Comparison of ENCODE assay signal across 9 mouse cellular contexts in genomic region chr1:133491857-133492290, GRCm38 (mm10).
A peak's percentile ranks its signal among the peaks of the same experiment; 100 is the strongest.
DNase-seq lines count a peak whose midpoint lies in the region; ATAC-seq lines count a peak whose summit lies in the region.
"Had no signal": no experiment of that assay in that cellular context is flagged by ENCODE, and none has a peak within 500 bp of the region (broad histone marks: within the 10 kb centered on the region; RNA-seq: fewer than 3 reads in every experiment).

No protein-coding gene starts in this region.

- no peaks in the 10 kb centered on the region for H3K9me3 ChIP-seq in heart, embryonic 10.5 days
- no peaks in the 10 kb centered on the region for H3K9me3 ChIP-seq in embryonic facial prominence, embryonic 14.5 days (ENCODE audit: control insufficient read depth, low read length)
- H3K9me3 ChIP-seq in intestine, embryonic 15.5 days, result no peaks in the 10 kb centered on the region
- H3K9me3 ChIP-seq in midbrain, embryonic 15.5 days, result no peaks in the 10 kb centered on the region

- no peak; the same call in 1 of the 2 replicates for ATAC-seq in embryonic facial prominence, embryonic 14.5 days (ENCODE audit: low read depth)
- no peak for ATAC-seq in intestine, embryonic 15.5 days
- ATAC-seq in midbrain, embryonic 15.5 days (replicated peaks), result no peak; the same call in 1 of the 2 replicates
- ATAC-seq: inflammation-experienced regulatory T-cells, adult 6 months had no signal

- WGBS in heart, embryonic 10.5 days, result 27% methylated on average over 4 of the region's 4 CpGs
- 9% methylated on average over 4 of the region's 4 CpGs for WGBS in embryonic facial prominence, embryonic 14.5 days
- 53% methylated on average over 4 of the region's 4 CpGs for WGBS in intestine, embryonic 15.5 days
- WGBS in midbrain, embryonic 15.5 days, result 7% methylated on average over 4 of the region's 4 CpGs

- H3K9ac ChIP-seq in embryonic facial prominence, embryonic 14.5 days (ENCODE audit: low read depth, low read length), result peak overlapping the region; percentile 75; the same call in 1 of the 2 replicates
- no peak overlapping the region for H3K9ac ChIP-seq in intestine, embryonic 15.5 days
- H3K9ac ChIP-seq in midbrain, embryonic 15.5 days, result no peak overlapping the region

- peak overlapping the region; percentile 95 for H3K4me2 ChIP-seq in embryonic facial prominence, embryonic 14.5 days (ENCODE audit: low read depth, low read length)
- peak overlapping the region; percentile 72; the same call in 1 of the 2 replicates for H3K4me2 ChIP-seq in intestine, embryonic 15.5 days (replicated peaks)
- peak overlapping the region; percentile 54 for H3K4me2 ChIP-seq in midbrain, embryonic 15.5 days

- H3K27ac ChIP-seq in heart, embryonic 10.5 days, result peak overlapping the region; percentile 91
- H3K27ac ChIP-seq in embryonic facial prominence, embryonic 14.5 days (replicated peaks; ENCODE audit: low read depth, low read length), result peak overlapping the region; percentile 88
- H3K27ac ChIP-seq in intestine, embryonic 15.5 days, result peak overlapping the region; percentile 56; the same call in 1 of the 2 replicates
- H3K27ac ChIP-seq in midbrain, embryonic 15.5 days, result peak overlapping the region; percentile 92

- DNase-seq in heart, embryonic 10.5 days (ENCODE audit: low spot score), result no peak
- DNase-seq in heart, postnatal 4 days, result no peak
- DNase-seq in embryonic facial prominence, embryonic 14.5 days (ENCODE audit: low spot score), result no peak
- no peak for DNase-seq in layer of hippocampus, adult 8-10 months (ENCODE audit: low spot score in 2 of 2)
- DNase-seq in spleen, postnatal 14 days (ENCODE audit: low spot score in 2 of 2), result no peak
- DNase-seq in left cerebral cortex, postnatal 25 days (ENCODE audit: low spot score in 2 of 2), result no peak

- intact Hi-C loops in left cerebral cortex, postnatal 25 days (cut with DNase I), result loop anchor here (2.0 to 5.0 kb wide), 3 partner anchors 45 to 105 kb away; no protein-coding TSS in a partner anchor

- peaks cover 29% of the 10 kb centered on the region for H3K4me1 ChIP-seq in heart, embryonic 10.5 days
- peaks cover 14% of the 10 kb centered on the region for H3K4me1 ChIP-seq in embryonic facial prominence, embryonic 14.5 days (ENCODE audit: control insufficient read depth, insufficient read depth, low read length)
- H3K4me1 ChIP-seq in intestine, embryonic 15.5 days (replicated peaks), result peaks cover 13% of the 10 kb centered on the region
- H3K4me1 ChIP-seq in midbrain, embryonic 15.5 days, result peaks cover 23% of the 10 kb centered on the region

- H3K27me3 ChIP-seq in heart, embryonic 10.5 days (ENCODE audit: insufficient read depth, poor library complexity, severe bottlenecking), result no peaks in the 10 kb centered on the region
- no peaks in the 10 kb centered on the region for H3K27me3 ChIP-seq in embryonic facial prominence, embryonic 14.5 days (replicated peaks; ENCODE audit: control insufficient read depth, insufficient read depth, low read length)
- no peaks in the 10 kb centered on the region for H3K27me3 ChIP-seq in intestine, embryonic 15.5 days (replicated peaks)
- no peaks in the 10 kb centered on the region for H3K27me3 ChIP-seq in midbrain, embryonic 15.5 days (replicated peaks)

- H3K36me3 ChIP-seq in heart, embryonic 10.5 days, result no peaks in the 10 kb centered on the region
- H3K36me3 ChIP-seq in embryonic facial prominence, embryonic 14.5 days (ENCODE audit: control insufficient read depth, insufficient read depth, low read length), result no peaks in the 10 kb centered on the region
- no peaks in the 10 kb centered on the region for H3K36me3 ChIP-seq in intestine, embryonic 15.5 days
- no peaks in the 10 kb centered on the region for H3K36me3 ChIP-seq in midbrain, embryonic 15.5 days (replicated peaks)

- H3K4me3 ChIP-seq in heart, embryonic 10.5 days, result peak overlapping the region; percentile 64
- H3K4me3 ChIP-seq in embryonic facial prominence, embryonic 14.5 days (ENCODE audit: low read depth, low read length), result peak overlapping the region; percentile 44; the same call in 1 of the 2 replicates
- H3K4me3 ChIP-seq in intestine, embryonic 15.5 days (replicated peaks), result no peak overlapping the region
- no peak overlapping the region for H3K4me3 ChIP-seq in midbrain, embryonic 15.5 days

Comparison
In these comparisons a context has a peak if more than half of its experiments do, and no peak if none do; other contexts are left out.
1. H3K4me3 ChIP-seq: peak in heart, embryonic 10.5 days (single experiment) and embryonic facial prominence, embryonic 14.5 days (single experiment); none in intestine, embryonic 15.5 days (single experiment) and midbrain, embryonic 15.5 days (single experiment).
2. Peak in every context shown above with its lines, with median percentiles within 50 percentile points of each other: H3K27ac ChIP-seq and H3K4me2 ChIP-seq.